Mouse (Mus musculus) kidney, adult 2 months (tissue): ENCODE measurements at regions not wholly inside any gene's neighbourhood (a gene's known extent, or its start where the extent isn't known, plus 50 kb on each side); places are given as distances from the start of the nearest gene placed in this dataset.

ENCODE experiments used
- DNase-seq: peaks from one replicate; pipeline ENCODE4 v3.0.0; 2021
- H3K27ac ChIP-seq: fragments of 200-500 bp; 2 replicates; pipeline ENCODE4 v1.5.1; 2012; ENCODE audit warnings: low read depth, low read length, control low read depth, inconsistent platforms; ENCODE audit not compliant: insufficient read depth
- H3K27me3 ChIP-seq: fragments of 200-500 bp; replicated peaks from 2 replicates; pipeline ENCODE4 v1.6.1; 2012; ENCODE audit warnings: mild to moderate bottlenecking, moderate library complexity, low read length, inconsistent platforms; ENCODE audit not compliant: control insufficient read depth, insufficient read depth
- H3K36me3 ChIP-seq: fragments of 200-500 bp; 2 replicates; pipeline ENCODE4 v1.6.1; 2012; ENCODE audit warnings: mild to moderate bottlenecking, moderate library complexity, low read length, inconsistent platforms; ENCODE audit not compliant: control insufficient read depth, insufficient read depth
- H3K4me1 ChIP-seq: fragments of 200-500 bp; 2 replicates; pipeline ENCODE4 v1.6.1; 2011; ENCODE audit warnings: low read length; ENCODE audit not compliant: control insufficient read depth, insufficient read depth
- H3K4me3 ChIP-seq: fragments of 200-500 bp; 2 replicates; pipeline ENCODE4 v1.5.1; 2011; ENCODE audit warnings: mild to moderate bottlenecking, low read depth, low read length, control low read depth; ENCODE audit not compliant: insufficient read depth
- CTCF ChIP-seq: fragments of 200-500 bp; conservative IDR thresholded peaks from 2 replicates; pipeline ENCODE4 v1.5.1; 2011; ENCODE audit warnings: low read depth, mild to moderate bottlenecking, control low read depth, low read length, moderate library complexity, mixed read lengths; ENCODE audit not compliant: insufficient read depth, insufficient read length
- POLR2A ChIP-seq: fragments of 200-500 bp; IDR thresholded peaks from one replicate; pipeline ENCODE4 v1.6.1; 2011; ENCODE audit warnings: low read depth, low read length, control low read depth
- whole genome bisulfite sequencing: fragments of 180-500 bp; shearing (Covaris S2); methylation state at CpG from one replicate; pipeline ENCODE4 v1.1.7; 2018; 5-methylcytosine and 5-hydroxymethylcytosine counted together

DNA sequence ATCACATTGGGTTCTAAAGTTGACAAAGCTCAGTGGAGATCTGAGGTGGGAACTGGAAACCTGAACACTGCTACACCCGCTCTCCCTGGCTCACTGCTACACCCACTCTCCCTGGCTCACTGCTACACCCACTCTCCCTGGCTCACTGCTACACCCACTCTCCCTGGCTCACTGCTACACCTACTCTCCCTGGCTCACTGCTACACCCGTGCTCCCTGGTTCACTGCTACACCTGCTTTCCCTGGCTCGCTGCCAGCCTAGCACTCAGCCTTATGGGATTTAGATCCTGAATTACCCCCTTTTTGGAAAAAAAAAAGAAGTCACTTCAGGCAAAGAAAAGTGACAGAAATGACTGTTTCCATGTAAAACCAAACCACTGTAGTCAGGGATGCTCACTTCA, 75.2 kb upstream of the Serbp1 start:
- Histone ChIP-seq H3K27me3 (no peaks in the 10 kb centered on the region), H3K36me3 (no peaks in the 10 kb centered on the region)

GRCm38 (mm10) chr6:67161610-67162009, 76.4 kb upstream of the Serbp1 start:
- TF ChIP-seq POLR2A, result no peak
- TF ChIP-seq CTCF, result no peak
- DNase-seq, result no peak
- Histone ChIP-seq H3K27me3 (no peaks in the 10 kb centered on the region), H3K36me3 (no peaks in the 10 kb centered on the region), H3K4me1 (peaks cover 2% of the 10 kb centered on the region; the same call in 1 of the 2 replicates), H3K27ac (no peak overlapping the region), H3K4me3 (no peak overlapping the region)
- 73% methylated on average over 7 of the region's 7 CpGs for WGBS

More for the DNA sequence above, 75.2 kb upstream of the Serbp1 start:
- no peak for TF ChIP-seq CTCF
- no peak for TF ChIP-seq POLR2A
- Histone ChIP-seq H3K27ac (no peak overlapping the region), H3K4me1 (peaks cover 2% of the 10 kb centered on the region; the same call in 1 of the 2 replicates), H3K4me3 (no peak overlapping the region)
- 62% methylated on average over 3 of the region's 3 CpGs for WGBS
- no peak for DNase-seq

DNA sequence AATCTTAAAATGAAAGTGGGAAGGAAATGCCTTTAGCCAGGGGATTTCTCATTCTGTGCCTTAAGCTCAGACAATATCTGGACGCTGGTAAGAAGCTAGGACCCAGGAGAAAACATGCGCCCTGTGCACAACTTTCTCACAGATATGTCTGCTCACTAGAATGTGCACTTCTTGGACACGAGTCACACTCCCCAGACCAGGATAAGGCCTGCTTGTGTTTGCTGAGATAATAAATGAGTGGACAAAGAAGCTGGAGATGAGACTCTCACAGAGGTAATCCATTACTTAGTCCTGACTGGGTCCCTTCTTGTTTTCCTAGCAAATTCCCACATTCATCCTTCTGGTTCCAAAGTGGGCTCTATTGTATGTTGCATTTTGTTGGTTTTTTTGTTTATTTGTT, 77.4 kb upstream of the Serbp1 start:
- H3K27ac ChIP-seq, result no peak overlapping the region
- H3K36me3 ChIP-seq, result no peaks in the 10 kb centered on the region
- H3K4me3 ChIP-seq, result no peak overlapping the region
- no peaks in the 10 kb centered on the region for H3K27me3 ChIP-seq
- no peak for TF ChIP-seq POLR2A
- TF ChIP-seq CTCF, result no peak
- DNase-seq, result no peak
- H3K4me1 ChIP-seq, result peaks cover 2% of the 10 kb centered on the region; the same call in 1 of the 2 replicates
- WGBS, result 86% methylated on average over 3 of the region's 3 CpGs

DNA sequence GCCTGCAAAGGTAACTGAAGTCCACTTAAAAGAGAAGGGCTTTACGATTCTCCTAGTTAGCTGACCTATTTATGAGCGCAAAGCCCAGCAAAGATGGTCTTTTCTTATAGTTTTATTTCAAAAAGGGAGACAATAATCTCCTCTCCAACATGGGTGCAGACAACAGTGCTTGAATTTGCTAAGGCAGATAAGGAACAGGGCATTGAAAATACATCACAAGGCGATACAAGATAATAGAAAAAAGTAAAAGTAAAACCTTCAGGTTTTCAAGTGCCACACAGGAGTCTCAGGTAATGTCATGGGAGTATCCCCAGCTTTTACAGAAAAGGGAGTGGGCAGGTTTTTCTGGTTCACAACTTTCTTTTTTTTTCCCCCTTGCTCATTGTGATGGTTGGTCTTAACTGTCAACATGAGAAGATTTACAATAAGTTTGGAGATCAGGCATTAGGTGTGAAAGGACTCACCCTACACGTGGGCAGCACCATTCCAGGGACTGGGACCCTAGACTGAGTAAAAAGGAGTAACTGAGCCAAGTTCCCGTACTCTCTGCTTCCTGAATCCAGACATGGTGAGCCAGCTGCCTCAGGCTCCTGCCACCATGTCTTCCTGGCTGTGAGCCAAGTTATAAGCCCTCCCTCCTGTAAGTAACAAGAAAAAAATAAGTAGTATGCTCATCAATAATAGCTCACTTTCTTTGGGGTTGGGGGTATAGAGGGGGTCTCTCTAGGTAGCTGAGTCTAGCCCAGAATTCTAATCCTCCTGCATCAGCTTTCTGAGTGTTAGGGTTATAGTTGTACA, 78.1 kb upstream of the Serbp1 start:
- TF ChIP-seq CTCF (no peak), POLR2A (no peak)
- no peak for DNase-seq
- H3K4me1 ChIP-seq, result peaks cover 2% of the 10 kb centered on the region; the same call in 1 of the 2 replicates
- H3K27ac ChIP-seq, result no peak overlapping the region
- H3K27me3 ChIP-seq, result no peaks in the 10 kb centered on the region
- no peak overlapping the region for H3K4me3 ChIP-seq
- WGBS, result 66% methylated on average over 5 of the region's 5 CpGs
- no peaks in the 10 kb centered on the region for H3K36me3 ChIP-seq

GRCm38 (mm10) chr6:67159224-67159623, 78.8 kb upstream of the Serbp1 start:
- DNase-seq, result no peak
- 15% methylated on average over 2 of the region's 2 CpGs for WGBS
- Histone ChIP-seq H3K27me3 (no peaks in the 10 kb centered on the region), H3K4me1 (peaks cover 2% of the 10 kb centered on the region; the same call in 1 of the 2 replicates), H3K36me3 (no peaks in the 10 kb centered on the region), H3K27ac (no peak overlapping the region), H3K4me3 (no peak overlapping the region)
- TF ChIP-seq CTCF (no peak), POLR2A (no peak)

DNA sequence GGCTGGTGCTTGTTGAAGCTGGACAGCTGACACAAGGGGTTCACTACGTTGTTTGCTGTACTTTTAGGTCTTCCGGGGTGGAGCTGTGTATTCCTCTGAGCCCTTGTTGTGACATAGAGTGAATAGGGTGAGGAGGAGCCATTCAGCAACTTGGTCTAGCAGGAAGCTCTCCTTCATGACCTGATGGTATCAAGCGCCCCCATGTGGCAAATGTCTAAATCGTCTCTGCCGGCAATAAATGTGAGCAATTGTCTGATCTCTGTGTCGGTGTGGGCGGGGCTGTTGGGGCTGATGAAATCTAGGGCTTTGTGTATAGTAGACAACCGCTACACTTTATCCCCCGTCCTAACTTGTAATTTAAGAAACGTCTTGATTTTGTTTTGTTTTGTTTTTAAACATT, 79.2 kb upstream of the Serbp1 start:
- DNase-seq, result peak; percentile 90
- 1% methylated on average over 10 of the region's 10 CpGs for WGBS
- H3K4me3 ChIP-seq, result no peak overlapping the region

GRCm38 (mm10) chr6:67152845-67153468, 85.0 kb upstream of the Serbp1 start:
- DNase-seq, result no peak
- no peak overlapping the region for H3K4me3 ChIP-seq
- TF ChIP-seq CTCF, result no peak
- no peak for TF ChIP-seq POLR2A
- H3K4me1 ChIP-seq, result no peaks in the 10 kb centered on the region
- WGBS, result 78% methylated on average over 3 of the region's 3 CpGs
- H3K27me3 ChIP-seq, result no peaks in the 10 kb centered on the region
- H3K36me3 ChIP-seq, result no peaks in the 10 kb centered on the region
- no peak overlapping the region for H3K27ac ChIP-seq

More for the DNA sequence above, 79.2 kb upstream of the Serbp1 start:
- no peak overlapping the region for H3K27ac ChIP-seq
- H3K27me3 ChIP-seq, result no peaks in the 10 kb centered on the region
- TF ChIP-seq POLR2A, result no peak
- peak; percentile 89 for TF ChIP-seq CTCF
- peaks cover 2% of the 10 kb centered on the region; the same call in 1 of the 2 replicates for H3K4me1 ChIP-seq
- no peaks in the 10 kb centered on the region for H3K36me3 ChIP-seq
